Comparison of ENCODE assay signal across 22 mouse cellular contexts in the genomic region with DNA sequence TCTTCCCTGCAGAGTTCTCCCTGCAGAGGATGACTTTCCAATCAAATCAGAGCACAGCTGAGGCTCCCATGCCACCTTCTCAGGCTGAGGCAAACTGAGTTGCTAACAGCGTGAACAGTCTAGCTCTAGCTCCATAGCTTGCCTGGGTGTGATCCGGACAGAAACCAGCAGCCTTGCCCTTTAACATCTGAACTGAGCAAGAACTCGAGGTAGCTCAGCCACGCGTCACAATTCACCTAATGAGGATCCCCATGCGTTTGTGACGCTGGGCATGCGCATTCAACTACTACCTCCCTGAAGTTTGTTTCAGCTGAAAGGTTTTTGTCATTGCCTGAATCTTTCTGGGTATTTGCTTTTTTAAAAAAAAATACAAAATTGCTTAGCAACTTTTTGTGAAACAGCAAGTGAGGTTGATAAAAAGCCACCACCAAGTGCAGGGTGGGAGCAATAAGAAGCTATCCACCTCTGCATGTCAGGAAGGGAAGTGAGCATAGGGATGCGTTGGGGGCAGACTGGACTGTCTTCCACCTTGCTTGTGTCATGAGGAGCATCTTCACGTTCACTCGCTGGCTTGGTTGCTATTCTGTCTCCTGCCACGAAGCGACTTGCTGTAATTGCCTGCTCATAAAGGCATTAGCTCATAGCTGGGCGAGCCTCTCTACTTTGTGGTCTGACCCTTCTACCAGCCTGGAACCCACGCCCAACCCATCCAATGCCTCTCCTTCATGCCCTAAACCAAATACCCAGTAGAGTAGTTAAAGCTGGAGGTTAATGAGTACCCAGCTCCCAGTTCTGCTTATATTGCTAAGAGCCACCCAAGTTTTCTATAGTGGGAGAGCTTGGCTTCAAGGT. TPM values are rescaled to one million over a fixed set of nuclear protein-coding genes. Genes with fewer than 3 reads are reported as not detected.
DNase-seq lines count a peak whose midpoint lies in the region; ATAC-seq and TF ChIP-seq lines count a peak whose summit lies in the region.
"Had no signal": no experiment of that assay in that cellular context is flagged by ENCODE, and none has a peak within 500 bp of the region (broad histone marks: within the 10 kb centered on the region; RNA-seq: fewer than 3 reads in every experiment).

No protein-coding gene starts in this region.

- DNase-seq in heart, embryonic 10.5 days (ENCODE audit: low spot score) = peak; percentile 53
- DNase-seq in heart, postnatal 10 days = no peak
- peak; percentile 31 for DNase-seq in lung, postnatal 36 days
- DNase-seq in lung, adult 2 months = no peak
- peak; percentile 23 for DNase-seq in ZHBTc4 (ENCODE audit: low read depth, low spot score)
- DNase-seq in spleen, adult 2 months (ENCODE audit: low read depth in 1 of 2, low spot score in 2 of 2) = peak; percentile 74 to 76
- DNase-seq in left cerebral cortex, adult 2 months (ENCODE audit: extremely low spot score in 1 of 2, low spot score in 2 of 2) = no peak
- DNase-seq: adrenal gland, adult 2 months; cerebellum, postnatal 25 days; heart, adult 18-20 months had no signal

- no peaks in the 10 kb centered on the region for H3K9me3 ChIP-seq in heart, embryonic 10.5 days
- no peaks in the 10 kb centered on the region for H3K9me3 ChIP-seq in hindbrain, embryonic 16.5 days (ENCODE audit: control insufficient read depth, low read length)
- H3K9me3 ChIP-seq: forebrain, embryonic 15.5 days; heart, embryonic 15.5 days; limb, embryonic 10.5 days; neural tube, embryonic 12.5 days had no signal

- H3K4me1 ChIP-seq in heart, embryonic 10.5 days = no peaks in the 10 kb centered on the region
- no peaks in the 10 kb centered on the region for H3K4me1 ChIP-seq in lung, adult 2 months (ENCODE audit: control insufficient read depth, insufficient read depth, low read length)
- peaks cover 26% of the 10 kb centered on the region; the same call in 1 of the 2 replicates for H3K4me1 ChIP-seq in spleen, adult 2 months (ENCODE audit: control insufficient read depth, insufficient read depth, insufficient read length)
- H3K4me1 ChIP-seq in hindbrain, embryonic 16.5 days (ENCODE audit: control insufficient read depth, insufficient read depth, low read depth, low read length) = no peaks in the 10 kb centered on the region
- H3K4me1 ChIP-seq: forebrain, embryonic 15.5 days; heart, embryonic 15.5 days; neural tube, embryonic 12.5 days had no signal

- H3K27me3 ChIP-seq in heart, embryonic 10.5 days (ENCODE audit: insufficient read depth, poor library complexity, severe bottlenecking) = no peaks in the 10 kb centered on the region
- no peaks in the 10 kb centered on the region for H3K27me3 ChIP-seq in spleen, adult 2 months (ENCODE audit: control insufficient read depth, insufficient read depth, low read length)
- H3K27me3 ChIP-seq in hindbrain, embryonic 16.5 days (replicated peaks; ENCODE audit: control insufficient read depth, insufficient read depth, low read length) = no peaks in the 10 kb centered on the region
- H3K27me3 ChIP-seq: forebrain, embryonic 15.5 days; heart, embryonic 15.5 days; neural tube, embryonic 12.5 days had no signal

- WGBS in heart, embryonic 10.5 days = 76% methylated on average over 15 of the region's 15 CpGs
- 71% methylated on average over 15 of the region's 15 CpGs for WGBS in lung, adult 2 months
- WGBS in spleen, adult 2 months = 40% methylated on average over 15 of the region's 15 CpGs
- WGBS in hindbrain, embryonic 16.5 days = 86% methylated on average over 15 of the region's 15 CpGs

- TF ChIP-seq CTCF in lung, adult 2 months (IDR thresholded peaks at IDR 0.05; ENCODE audit: insufficient read depth, low read length) = no peak
- TF ChIP-seq CTCF in spleen, adult 2 months (IDR thresholded peaks at IDR 0.05; ENCODE audit: extremely low read depth, insufficient read depth, insufficient read length, insufficient replicate concordance) = no peak
- no peak for TF ChIP-seq CTCF in left cerebral cortex, adult 2 months (IDR thresholded peaks at IDR 0.05)

- intact Hi-C loops in heart, postnatal 10 days (cut with DNase I) = no loop called here
- intact Hi-C loops in left cerebral cortex, adult 2 months (cut with DNase I) = no loop called here

- H3K4me3 ChIP-seq in heart, embryonic 10.5 days = no peak overlapping the region
- H3K4me3 ChIP-seq in lung, adult 2 months (replicated peaks; ENCODE audit: extremely low read depth, low read depth, low read length) = no peak overlapping the region
- H3K4me3 ChIP-seq in spleen, adult 2 months (ENCODE audit: extremely low read depth, insufficient read depth, insufficient read length) = no peak overlapping the region; the same call in 1 of the 2 replicates
- no peak overlapping the region for H3K4me3 ChIP-seq in left cerebral cortex, adult 2 months
- no peak overlapping the region for H3K4me3 ChIP-seq in hindbrain, embryonic 16.5 days (ENCODE audit: low read length)
- H3K4me3 ChIP-seq: forebrain, embryonic 15.5 days; heart, embryonic 15.5 days; layer of hippocampus, adult 2 months; limb, embryonic 10.5 days; neural tube, embryonic 12.5 days had no signal

- H3K36me3 ChIP-seq in heart, embryonic 10.5 days = no peaks in the 10 kb centered on the region
- no peaks in the 10 kb centered on the region for H3K36me3 ChIP-seq in spleen, adult 2 months (ENCODE audit: control insufficient read depth, insufficient read depth, low read length)
- no peaks in the 10 kb centered on the region for H3K36me3 ChIP-seq in hindbrain, embryonic 16.5 days (ENCODE audit: control insufficient read depth, insufficient read depth, low read length)
- H3K36me3 ChIP-seq: forebrain, embryonic 15.5 days; heart, embryonic 15.5 days; limb, embryonic 10.5 days; neural tube, embryonic 12.5 days had no signal

- H3K27ac ChIP-seq in heart, embryonic 10.5 days = no peak overlapping the region
- peak overlapping the region; percentile 94 for H3K27ac ChIP-seq in spleen, adult 2 months (ENCODE audit: insufficient read depth, low read length)
- no peak overlapping the region for H3K27ac ChIP-seq in left cerebral cortex, adult 2 months
- no peak overlapping the region for H3K27ac ChIP-seq in hindbrain, embryonic 16.5 days (ENCODE audit: low read depth, low read length)
- H3K27ac ChIP-seq: forebrain, embryonic 15.5 days; heart, embryonic 15.5 days; layer of hippocampus, adult 2 months; limb, embryonic 10.5 days; neural tube, embryonic 12.5 days had no signal

- no peak overlapping the region for H3K4me2 ChIP-seq in hindbrain, embryonic 16.5 days (ENCODE audit: low read length)
- H3K4me2 ChIP-seq: forebrain, embryonic 15.5 days; heart, embryonic 15.5 days; liver, embryonic 11.5 days; lung, embryonic 14.5 days; neural tube, embryonic 12.5 days had no signal

- no peak for ATAC-seq in hindbrain, embryonic 16.5 days
- ATAC-seq: forebrain, embryonic 15.5 days; inflammation-experienced regulatory T-cells, adult 6 months had no signal

- H3K9ac ChIP-seq in hindbrain, embryonic 16.5 days (ENCODE audit: low read depth, low read length) = no peak overlapping the region
- H3K9ac ChIP-seq: forebrain, embryonic 15.5 days; heart, embryonic 15.5 days; lung, embryonic 14.5 days; neural tube, embryonic 12.5 days had no signal

- no peak for TF ChIP-seq POLR2A in lung, adult 2 months (IDR thresholded peaks at IDR 0.05; ENCODE audit: borderline replicate concordance, extremely low read depth, low read depth, low read length)
- TF ChIP-seq POLR2A in spleen, adult 2 months (IDR thresholded peaks at IDR 0.05; ENCODE audit: low read depth, low read length) = no peak

RNA-seq across cellular contexts. Expression of a gene that starts 1.7 kb away (rescaled TPM):
- polyA plus RNA-seq in heart, embryonic 10.5 days (2016; fragmentation: Nextera tagmentation; extraction: Ambion mirVana) = not detected in 2 replicates
- total RNA-seq in heart, postnatal 10 days (2021) = under 1 TPM; 0.20 to 0.55 TPM
- polyA plus RNA-seq in lung, adult 2 months (2012; rRNA removed) = 0.08 TPM in 1 of 2 replicates, not detected in the other
- polyA plus RNA-seq in spleen, adult 2 months (2012; rRNA removed) = 0.23 and 0.25 TPM in 2 replicates
- not detected for total RNA-seq in left cerebral cortex, adult 2 months (2021)
- polyA plus RNA-seq in hindbrain, embryonic 16.5 days (2015; fragmentation: Nextera tagmentation; extraction: Ambion mirVana) = 0.14 TPM in 1 of 2 replicates, not detected in the other
- total RNA-seq: heart, adult 18-20 months; megakaryocyte progenitor cell, adult 5-6 weeks; midbrain, postnatal 0 days had no signal
- polyA plus RNA-seq: adrenal gland, adult 2 months; heart, embryonic 15.5 days; stomach, embryonic 14.5 days had no signal

RNA-seq across cellular contexts. Expression of a gene that starts 19.8 kb away (rescaled TPM):
- polyA plus RNA-seq in heart, embryonic 10.5 days (2016; fragmentation: Nextera tagmentation; extraction: Ambion mirVana) = 31.4 and 40.2 TPM in 2 replicates
- 10 to 100 TPM; 24.0 to 30.2 TPM for total RNA-seq in heart, postnatal 10 days (2021)
- 21.6 and 33.8 TPM in 2 replicates for polyA plus RNA-seq in lung, adult 2 months (2012; rRNA removed)
- polyA plus RNA-seq in spleen, adult 2 months (2012; rRNA removed) = 22.6 and 23.6 TPM in 2 replicates
- total RNA-seq in left cerebral cortex, adult 2 months (2021) = 10 to 100 TPM; 36.1 to 37.0 TPM
- polyA plus RNA-seq in hindbrain, embryonic 16.5 days (2015; fragmentation: Nextera tagmentation; extraction: Ambion mirVana) = 35.7 and 38.5 TPM in 2 replicates

RNA-seq across cellular contexts. Expression of a gene that starts 39.0 kb away (rescaled TPM):
- polyA plus RNA-seq in heart, embryonic 10.5 days (2016; fragmentation: Nextera tagmentation; extraction: Ambion mirVana) = 45.6 and 65.3 TPM in 2 replicates
- 100 to 1,000 TPM; 326 to 361 TPM for total RNA-seq in heart, postnatal 10 days (2021)
- polyA plus RNA-seq in lung, adult 2 months (2012; rRNA removed) = 8.0 and 12.4 TPM in 2 replicates
- polyA plus RNA-seq in spleen, adult 2 months (2012; rRNA removed) = 3.1 and 3.4 TPM in 2 replicates
- total RNA-seq in left cerebral cortex, adult 2 months (2021) = 100 to 1,000 TPM; 119 to 123 TPM
- 41.5 and 44.3 TPM in 2 replicates for polyA plus RNA-seq in hindbrain, embryonic 16.5 days (2015; fragmentation: Nextera tagmentation; extraction: Ambion mirVana)

Comparison
In these comparisons a context has a peak if more than half of its experiments do, and no peak if none do; other contexts are left out.
1. DNase-seq: peak in heart, embryonic 10.5 days (single experiment), lung, postnatal 36 days (single experiment), ZHBTc4 (single experiment) and spleen, adult 2 months (2 of 2); none in heart, postnatal 10 days (0 of 2), lung, adult 2 months (single experiment) and left cerebral cortex, adult 2 months (0 of 2).